Mouse (Mus musculus) C2C12 (cell line): Measurements from ENCODE around the gene Fgd3. TPM values are rescaled to one million over a fixed set of nuclear protein-coding genes. Genes with fewer than 3 reads are reported as not detected.

ENCODE experiments used
- H3K27me3 ChIP-seq: one replicate; pipeline ENCODE4 v1.6.1; 2011; ENCODE audit not compliant: control insufficient read depth, insufficient read depth, insufficient read length
- H3K36me3 ChIP-seq: one replicate; pipeline ENCODE4 v1.6.1; 2011; ENCODE audit not compliant: control insufficient read depth, insufficient read depth
- H3K4me3 ChIP-seq: one replicate; pipeline ENCODE4 v1.5.1; 2011; ENCODE audit warnings: mild to moderate bottlenecking, control low read depth; ENCODE audit not compliant: poor library complexity, insufficient read depth, severe bottlenecking
- H3K79me2 ChIP-seq: one replicate; pipeline ENCODE4 v1.6.1; 2011; ENCODE audit not compliant: control insufficient read depth, insufficient read depth
- H3K79me3 ChIP-seq: one replicate; pipeline ENCODE4 v1.6.1; 2011; ENCODE audit warnings: low read depth, control low read depth
- H3ac ChIP-seq: one replicate; pipeline ENCODE3; 2011; ENCODE audit warnings: low read depth; ENCODE audit not compliant: control insufficient read depth, insufficient read length
- CEBPB ChIP-seq: IDR thresholded peaks from one replicate; pipeline ENCODE4 v1.6.1; 2011; ENCODE audit warnings: low read depth, mild to moderate bottlenecking, control low read depth, moderate library complexity
- CTCF ChIP-seq: IDR thresholded peaks from one replicate; pipeline ENCODE4 v1.5.1; 2011; ENCODE audit not compliant: control insufficient read depth, insufficient read depth, insufficient read length
- FOSL1 ChIP-seq: IDR thresholded peaks from one replicate; pipeline ENCODE4 v1.8.0; 2011; ENCODE audit warnings: mild to moderate bottlenecking, low read length; ENCODE audit not compliant: poor library complexity, insufficient read depth, severe bottlenecking
- MAX ChIP-seq: IDR thresholded peaks from one replicate; pipeline ENCODE4 v1.6.1; 2011; ENCODE audit warnings: mild to moderate bottlenecking, control low read depth
- MYOD1 ChIP-seq: IDR thresholded peaks from one replicate; pipeline ENCODE4 v1.6.1; 2011; ENCODE audit warnings: low read depth; ENCODE audit not compliant: control insufficient read depth, insufficient read length
- MYOG ChIP-seq: IDR thresholded peaks from one replicate; pipeline ENCODE4 v1.6.1; 2011; ENCODE audit not compliant: control insufficient read depth, insufficient read length; ENCODE audit errors: extremely low read depth
- USF1 ChIP-seq: IDR thresholded peaks from one replicate; pipeline ENCODE4 v1.6.1; 2011; ENCODE audit warnings: low read depth, mild to moderate bottlenecking, control low read depth, moderate library complexity
- polyA plus RNA-seq: library from polyadenylated mRNA; unstranded; fragments of >200 nt; fragmentation: generic; extraction: Trizol; gene quantifications from one replicate; pipeline ENCODE4 v1.2.1, GENCODE M21; 2012; ENCODE audit warnings: missing spikeins

The Fgd3 gene
- polyA plus RNA-seq, 1 experiment: 44.8 TPM

GRCm38 (mm10) chr13:49322739-49323138, 2.6 kb upstream of the Fgd3 start:
- TF ChIP-seq CTCF: no peak
- TF ChIP-seq MYOD1: no peak
- no peak for TF ChIP-seq USF1
- no peak for TF ChIP-seq CEBPB
- TF ChIP-seq MAX: no peak
- TF ChIP-seq FOSL1: no peak
- no peak for TF ChIP-seq MYOG
- Histone ChIP-seq H3K79me3 (peaks cover 21% of the 10 kb centered on the region), H3K4me3 (no peak overlapping the region), H3K36me3 (no peaks in the 10 kb centered on the region), H3ac (no peak overlapping the region), H3K27me3 (no peaks in the 10 kb centered on the region), H3K79me2 (peaks cover 33% of the 10 kb centered on the region)

- Histone ChIP-seq H3K4me3 (no peak overlapping the region), H3K27me3 (no peaks in the 10 kb centered on the region), H3ac (peak overlapping the region; percentile 61), H3K79me2 (peaks cover 39% of the 10 kb centered on the region), H3K36me3 (no peaks in the 10 kb centered on the region), H3K79me3 (peaks cover 24% of the 10 kb centered on the region)
- TF ChIP-seq MAX (peak; percentile 85), MYOG (no peak), FOSL1 (peak; percentile 78)
Observed at GRCm38 (mm10) chr13:49322169-49322568, 2.1 kb upstream of the Fgd3 start.

GRCm38 (mm10) chr13:49321452-49321851, 1.3 kb upstream of the Fgd3 start:
- TF ChIP-seq CEBPB (no peak), MAX (peak; percentile 52), MYOD1 (peak; percentile 41), FOSL1 (peak; percentile 62)
- H3K79me3 ChIP-seq: peaks cover 24% of the 10 kb centered on the region
- peak overlapping the region; percentile 61 for H3ac ChIP-seq
- no peaks in the 10 kb centered on the region for H3K27me3 ChIP-seq
- H3K4me3 ChIP-seq: no peak overlapping the region
- H3K36me3 ChIP-seq: no peaks in the 10 kb centered on the region
- H3K79me2 ChIP-seq: peaks cover 41% of the 10 kb centered on the region

GRCm38 (mm10) chr13:49320514-49320913, 403 bp upstream of the Fgd3 start:
- H3K27me3 ChIP-seq: no peaks in the 10 kb centered on the region
- peak overlapping the region; percentile 43 for H3K4me3 ChIP-seq
- H3K36me3 ChIP-seq: peaks cover 8% of the 10 kb centered on the region
- H3ac ChIP-seq: peak overlapping the region; percentile 29
- H3K79me2 ChIP-seq: peaks cover 47% of the 10 kb centered on the region
- H3K79me3 ChIP-seq: peaks cover 28% of the 10 kb centered on the region
- TF ChIP-seq FOSL1 (no peak), MAX (no peak), MYOG (no peak)

GRCm38 (mm10) chr13:49317914-49318313, 2.2 kb downstream of the Fgd3 start:
- no peaks in the 10 kb centered on the region for H3K27me3 ChIP-seq
- peaks cover 31% of the 10 kb centered on the region for H3K36me3 ChIP-seq
- TF ChIP-seq USF1 (peak; percentile 69), CEBPB (no peak), MYOD1 (no peak), MAX (no peak)
- peaks cover 67% of the 10 kb centered on the region for H3K79me2 ChIP-seq
- H3K4me3 ChIP-seq: peak overlapping the region; percentile 43
- H3K79me3 ChIP-seq: peaks cover 44% of the 10 kb centered on the region
- peak overlapping the region; percentile 73 for H3ac ChIP-seq

GRCm38 (mm10) chr13:49317508-49317907, 2.6 kb downstream of the Fgd3 start:
- Histone ChIP-seq H3K27me3 (no peaks in the 10 kb centered on the region), H3K36me3 (peaks cover 31% of the 10 kb centered on the region), H3K79me3 (peaks cover 44% of the 10 kb centered on the region), H3K79me2 (peaks cover 67% of the 10 kb centered on the region), H3K4me3 (peak overlapping the region; percentile 43), H3ac (peak overlapping the region; percentile 73)
- TF ChIP-seq MYOG (no peak), FOSL1 (no peak), MYOD1 (no peak), MAX (no peak), CTCF (no peak), CEBPB (no peak), USF1 (no peak)
